Mouse (Mus musculus) erythroblast, embryonic 14.5 days (primary cell): ENCODE measurements at regions not wholly inside any gene's neighbourhood (a gene's known extent, or its start where the extent isn't known, plus 50 kb on each side); places are given as distances from the start of the nearest gene placed in this dataset.

Experiments
- GATA1 ChIP-seq: IDR thresholded peaks from 2 replicates; pipeline ENCODE4 v1.6.1; 2012; ENCODE audit warnings: low read length, inconsistent platforms, mixed read lengths
- TAL1 ChIP-seq: IDR thresholded peaks from 3 replicates; pipeline ENCODE4 v1.6.1; 2012; ENCODE audit warnings: low read length, inconsistent platforms, mixed read lengths

GRCm38 (mm10) chr6:31183127-31183526, 215.4 kb upstream of the Mkln1 start:
- no peak for TF ChIP-seq GATA1
- TF ChIP-seq TAL1, result no peak; the same call in 2 of the 3 replicates
